Mouse (Mus musculus) heart, adult 2 months (tissue): Measurements from ENCODE around the gene Bcl2l15.

Experiments
- CTCF ChIP-seq: fragments of 200-600 bp; IDR thresholded peaks from 2 replicates; pipeline ENCODE4 v1.8.1; 2022; ENCODE audit warnings: antibody characterized with exemption, mild to moderate bottlenecking, moderate library complexity
- EP300 ChIP-seq: fragments of 200-500 bp; IDR thresholded peaks from 2 replicates; pipeline ENCODE4 v1.6.1; 2011; ENCODE audit warnings: low read depth, low read length, control low read depth; ENCODE audit not compliant: insufficient read depth
- POLR2A ChIP-seq: fragments of 200-500 bp; IDR thresholded peaks from 2 replicates; pipeline ENCODE4 v1.6.1; 2011; ENCODE audit warnings: mild to moderate bottlenecking, low read depth, low read length, control low read depth; ENCODE audit not compliant: insufficient read depth

DNA sequence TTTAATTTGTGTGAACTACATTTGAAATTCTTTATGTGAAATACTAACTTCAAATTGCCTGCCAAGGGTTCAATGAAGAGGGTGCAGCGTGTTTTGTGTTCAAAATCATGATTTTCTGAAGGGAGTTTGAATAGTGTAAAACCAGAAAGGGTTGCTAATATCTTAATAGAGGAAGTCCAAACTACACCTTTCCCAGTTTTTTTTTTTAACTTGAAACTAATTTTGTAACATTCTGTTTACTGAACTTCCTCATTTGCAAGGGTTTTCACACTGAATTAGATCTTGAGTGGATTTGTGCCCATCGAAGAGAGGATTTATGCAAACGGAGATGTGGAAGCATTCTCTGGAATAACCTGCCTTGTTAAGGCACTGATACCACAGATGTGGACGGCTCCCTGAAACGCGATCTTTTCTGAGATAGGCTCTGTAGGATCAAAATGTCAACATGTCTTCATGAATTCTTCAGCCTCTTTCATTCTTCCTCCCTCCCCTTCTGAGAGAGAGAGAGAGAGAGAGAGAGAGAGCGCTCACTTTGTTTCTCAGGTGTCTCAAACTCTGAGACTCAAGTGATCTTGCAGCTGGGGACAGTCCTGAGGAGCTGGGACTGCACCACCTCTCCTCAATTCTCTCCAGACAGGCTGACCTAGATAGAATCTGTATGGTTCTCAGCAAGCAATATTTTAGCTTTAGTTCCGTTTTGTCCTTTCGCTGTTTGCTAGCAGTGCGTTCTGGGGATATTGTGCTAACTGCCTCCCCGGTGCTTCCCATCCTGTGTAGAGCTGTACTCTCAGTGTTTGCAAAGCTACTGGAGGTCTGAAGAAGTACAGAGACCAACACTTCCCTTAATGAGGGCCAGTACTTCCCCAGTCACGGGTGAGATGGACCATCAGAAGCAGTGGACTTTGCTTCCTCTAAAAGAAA lies 26.7 kb downstream of the Bcl2l15 start, which contains the start of gene Ptpn22:
- no peak for TF ChIP-seq CTCF
- no peak for TF ChIP-seq POLR2A
- no peak for TF ChIP-seq EP300
